ENCODE assay signal across 9 mouse cellular contexts in genomic region chr5:135404623-135405022, GRCm38 (mm10). TPM values are rescaled to one million over a fixed set of nuclear protein-coding genes. Genes with fewer than 3 reads are reported as not detected.
DNase-seq lines count a peak whose midpoint lies in the region; ATAC-seq and TF ChIP-seq lines count a peak whose summit lies in the region.
"Had no signal": no experiment of that assay in that cellular context is flagged by ENCODE, and none has a peak within 500 bp of the region (broad histone marks: within the 10 kb centered on the region; RNA-seq: fewer than 3 reads in every experiment).

No protein-coding gene starts in this region.

- no peak for TF ChIP-seq EP300 in heart, postnatal 0 days (IDR thresholded peaks at IDR 0.05; ENCODE audit: low read depth)

- H3K4me3 ChIP-seq in heart, postnatal 0 days (ENCODE audit: low read depth, low read length), result no peak overlapping the region
- H3K4me3 ChIP-seq in embryonic facial prominence, embryonic 14.5 days (ENCODE audit: low read depth, low read length), result no peak overlapping the region
- H3K4me3 ChIP-seq: embryonic facial prominence, embryonic 15.5 days had no signal

- no peak for TF ChIP-seq CTCF in heart, postnatal 0 days (IDR thresholded peaks at IDR 0.05; ENCODE audit: low read depth)

- 36% methylated on average over 20 of the region's 20 CpGs for WGBS in heart, postnatal 0 days
- WGBS in embryonic facial prominence, embryonic 14.5 days, result 37% methylated on average over 20 of the region's 20 CpGs

- no peak overlapping the region for H3K4me2 ChIP-seq in heart, postnatal 0 days (ENCODE audit: low read depth, low read length)
- no peak overlapping the region for H3K4me2 ChIP-seq in embryonic facial prominence, embryonic 14.5 days (ENCODE audit: low read depth, low read length)
- H3K4me2 ChIP-seq: embryonic facial prominence, embryonic 15.5 days had no signal

- H3K36me3 ChIP-seq in heart, postnatal 0 days (replicated peaks; ENCODE audit: control insufficient read depth, insufficient read depth, low read length), result no peaks in the 10 kb centered on the region
- H3K36me3 ChIP-seq in embryonic facial prominence, embryonic 14.5 days (ENCODE audit: control insufficient read depth, insufficient read depth, low read length), result peaks cover 9% of the 10 kb centered on the region

- DNase-seq in heart, postnatal 0 days (ENCODE audit: low spot score), result peak; percentile 37
- no peak for DNase-seq in heart, adult 8-10 months (ENCODE audit: low spot score)
- DNase-seq in embryonic facial prominence, embryonic 14.5 days (ENCODE audit: low spot score), result peak; percentile 71
- peak; percentile 12 to 22 for DNase-seq in kidney, postnatal 36 days
- peak; percentile 62 for DNase-seq in telencephalon, adult 2 months (ENCODE audit: low read depth, low spot score)
- DNase-seq in cerebellum, adult 8-10 months, result no peak
- DNase-seq in natural killer cell, adult 2 months (ENCODE audit: low spot score in 2 of 2), result no peak

- H3K27me3 ChIP-seq in heart, postnatal 0 days (ENCODE audit: control insufficient read depth, insufficient read depth, low read length), result no peaks in the 10 kb centered on the region
- no peaks in the 10 kb centered on the region for H3K27me3 ChIP-seq in embryonic facial prominence, embryonic 14.5 days (replicated peaks; ENCODE audit: control insufficient read depth, insufficient read depth, low read length)
- H3K27me3 ChIP-seq: embryonic facial prominence, embryonic 15.5 days had no signal

- no peak overlapping the region for H3K9ac ChIP-seq in heart, postnatal 0 days (replicated peaks; ENCODE audit: low read depth, low read length)
- H3K9ac ChIP-seq in embryonic facial prominence, embryonic 14.5 days (ENCODE audit: low read depth, low read length), result no peak overlapping the region
- H3K9ac ChIP-seq: embryonic facial prominence, embryonic 15.5 days had no signal

- H3K27ac ChIP-seq in heart, postnatal 0 days (ENCODE audit: low read depth), result no peak overlapping the region
- no peak overlapping the region for H3K27ac ChIP-seq in embryonic facial prominence, embryonic 14.5 days (replicated peaks; ENCODE audit: low read depth, low read length)
- H3K27ac ChIP-seq: embryonic facial prominence, embryonic 15.5 days had no signal

- no peaks in the 10 kb centered on the region for H3K9me3 ChIP-seq in heart, postnatal 0 days (replicated peaks; ENCODE audit: control insufficient read depth, low read length)
- 0 out of 2 replicates have a peak, but pooled peaks cover 3% of the 10 kb centered on the region for H3K9me3 ChIP-seq in embryonic facial prominence, embryonic 14.5 days (ENCODE audit: control insufficient read depth, low read length)
- H3K9me3 ChIP-seq: embryonic facial prominence, embryonic 15.5 days had no signal

- no peak for ATAC-seq in heart, postnatal 0 days (ENCODE audit: insufficient read depth, low read depth)
- peak; percentile 56; the same call in 1 of the 2 replicates for ATAC-seq in embryonic facial prominence, embryonic 14.5 days (ENCODE audit: low read depth)
- ATAC-seq in megakaryocyte progenitor cell, adult 5-6 weeks (replicated peaks; ENCODE audit: poor library complexity), result peak; percentile 44; the same call in 1 of the 2 replicates

- H3K4me1 ChIP-seq in heart, postnatal 0 days (ENCODE audit: control insufficient read depth, insufficient read depth), result no peaks in the 10 kb centered on the region
- no peaks in the 10 kb centered on the region for H3K4me1 ChIP-seq in embryonic facial prominence, embryonic 14.5 days (ENCODE audit: control insufficient read depth, insufficient read depth, low read length)
- H3K4me1 ChIP-seq: embryonic facial prominence, embryonic 15.5 days had no signal

RNA-seq across cellular contexts. Expression of gene Pom121, which starts 10.3 kb away (rescaled TPM):
- total RNA-seq in heart, postnatal 0 days (2014; rRNA removed; ENCODE audit: low replicate concordance), result 8.4 and 10.3 TPM in 2 replicates
- 3.6 and 4.4 TPM in 2 replicates for polyA plus RNA-seq in heart, postnatal 0 days (2015; fragmentation: Nextera tagmentation; extraction: Ambion mirVana)
- 10 to 100 TPM in 3 of 4 experiments, 1 to 10 TPM in 1; 9.4 to 11.7 (median 10.8) TPM for total RNA-seq in heart, adult 8-10 months (2022)
- 14.8 and 15.4 TPM in 2 replicates for polyA plus RNA-seq in embryonic facial prominence, embryonic 14.5 days (2014; fragmentation: Nextera tagmentation; extraction: Ambion mirVana)
- total RNA-seq in megakaryocyte progenitor cell, adult 5-6 weeks (2015), result 59.8 and 60.9 TPM in 2 replicates
- 7.0 and 7.9 TPM in 2 replicates for total RNA-seq in megakaryocyte progenitor cell, adult 5-6 weeks (2017)

RNA-seq across cellular contexts. Expression of gene Nsun5, which starts 34.9 kb away (rescaled TPM):
- 8.7 and 19.3 TPM in 2 replicates for total RNA-seq in heart, postnatal 0 days (2014; rRNA removed; ENCODE audit: low replicate concordance)
- 11.4 and 13.1 TPM in 2 replicates for polyA plus RNA-seq in heart, postnatal 0 days (2015; fragmentation: Nextera tagmentation; extraction: Ambion mirVana)
- total RNA-seq in heart, adult 8-10 months (2022), result 10 to 100 TPM; 11.4 to 15.1 (median 13.3) TPM
- 23.7 and 27.6 TPM in 2 replicates for polyA plus RNA-seq in embryonic facial prominence, embryonic 14.5 days (2014; fragmentation: Nextera tagmentation; extraction: Ambion mirVana)
- total RNA-seq in megakaryocyte progenitor cell, adult 5-6 weeks (2015), result 15.8 and 18.2 TPM in 2 replicates
- total RNA-seq in megakaryocyte progenitor cell, adult 5-6 weeks (2017), result 22.0 and 24.3 TPM in 2 replicates

RNA-seq across cellular contexts. Expression of gene Trim50, which starts 51.5 kb away (rescaled TPM):
- not detected in 2 replicates for total RNA-seq in heart, postnatal 0 days (2014; rRNA removed; ENCODE audit: low replicate concordance)
- polyA plus RNA-seq in heart, postnatal 0 days (2015; fragmentation: Nextera tagmentation; extraction: Ambion mirVana), result not detected in 2 replicates
- total RNA-seq in heart, adult 8-10 months (2022), result under 1 TPM in 1 of 4 experiments, not detected in 3; 0.28 TPM
- not detected in 2 replicates for polyA plus RNA-seq in embryonic facial prominence, embryonic 14.5 days (2014; fragmentation: Nextera tagmentation; extraction: Ambion mirVana)
- not detected in 2 replicates for total RNA-seq in megakaryocyte progenitor cell, adult 5-6 weeks (2015)
- total RNA-seq in megakaryocyte progenitor cell, adult 5-6 weeks (2017), result not detected in 2 replicates
- polyA plus RNA-seq: embryonic facial prominence, embryonic 15.5 days had no signal

RNA-seq across cellular contexts. Expression of gene Fkbp6, which starts 54.8 kb away (rescaled TPM):
- total RNA-seq in heart, postnatal 0 days (2014; rRNA removed; ENCODE audit: low replicate concordance), result not detected in 2 replicates
- not detected in 2 replicates for polyA plus RNA-seq in heart, postnatal 0 days (2015; fragmentation: Nextera tagmentation; extraction: Ambion mirVana)
- under 1 TPM in 3 of 4 experiments, not detected in 1; 0.24 to 0.94 (median 0.90) TPM for total RNA-seq in heart, adult 8-10 months (2022)
- polyA plus RNA-seq in embryonic facial prominence, embryonic 14.5 days (2014; fragmentation: Nextera tagmentation; extraction: Ambion mirVana), result 0.17 TPM in 1 of 2 replicates, not detected in the other
- not detected in 2 replicates for total RNA-seq in megakaryocyte progenitor cell, adult 5-6 weeks (2015)
- total RNA-seq in megakaryocyte progenitor cell, adult 5-6 weeks (2017), result 0.25 TPM in 1 of 2 replicates, not detected in the other
- polyA plus RNA-seq: embryonic facial prominence, embryonic 15.5 days had no signal

Comparison
In these comparisons a context has a peak if more than half of its experiments do, and no peak if none do; other contexts are left out.
1. DNase-seq: peak in heart, postnatal 0 days (single experiment), embryonic facial prominence, embryonic 14.5 days (single experiment), kidney, postnatal 36 days (2 of 2) and telencephalon, adult 2 months (single experiment); none in heart, adult 8-10 months (single experiment), cerebellum, adult 8-10 months (single experiment) and natural killer cell, adult 2 months (0 of 2).